Comparison of ENCODE assay signal across 7 mouse cellular contexts in genomic region chr8:83567668-83568067, GRCm38 (mm10). TPM values are rescaled to one million over a fixed set of nuclear protein-coding genes. Genes with fewer than 3 reads are reported as not detected.
DNase-seq lines count a peak whose midpoint lies in the region; ATAC-seq and TF ChIP-seq lines count a peak whose summit lies in the region.

No protein-coding gene starts in this region.

- no peak for DNase-seq in lung, embryonic 14.5 days
- no peak for DNase-seq in lung, adult 18-20 months
- no peak for DNase-seq in intestine, embryonic 14.5 days (ENCODE audit: low spot score)
- DNase-seq in retina, embryonic 14.5 days (ENCODE audit: low spot score), result no peak
- DNase-seq in lung, postnatal 14 days, result no peak

- peak overlapping the region; percentile 80 for H3K9ac ChIP-seq in lung, embryonic 14.5 days
- H3K9ac ChIP-seq in embryonic facial prominence, embryonic 15.5 days, result peak overlapping the region; percentile 62; the same call in 1 of the 2 replicates
- peak overlapping the region; percentile 60 for H3K9ac ChIP-seq in intestine, embryonic 14.5 days (ENCODE audit: low read length)
- H3K9ac ChIP-seq in midbrain, embryonic 16.5 days (ENCODE audit: low read depth, low read length), result peak overlapping the region; percentile 86

- H3K27me3 ChIP-seq in lung, embryonic 14.5 days (ENCODE audit: insufficient read depth, low read length), result no peaks in the 10 kb centered on the region
- no peaks in the 10 kb centered on the region for H3K27me3 ChIP-seq in embryonic facial prominence, embryonic 15.5 days
- no peaks in the 10 kb centered on the region for H3K27me3 ChIP-seq in intestine, embryonic 14.5 days (replicated peaks; ENCODE audit: control insufficient read depth, insufficient read depth, low read length)
- H3K27me3 ChIP-seq in midbrain, embryonic 16.5 days (ENCODE audit: control insufficient read depth, insufficient read depth, low read depth, low read length), result no peaks in the 10 kb centered on the region

- no peaks in the 10 kb centered on the region; the same call in 1 of the 2 replicates for H3K4me1 ChIP-seq in lung, embryonic 14.5 days (ENCODE audit: insufficient read depth)
- H3K4me1 ChIP-seq in embryonic facial prominence, embryonic 15.5 days, result peaks cover 16% of the 10 kb centered on the region
- peaks cover 11% of the 10 kb centered on the region for H3K4me1 ChIP-seq in intestine, embryonic 14.5 days (replicated peaks; ENCODE audit: control insufficient read depth, insufficient read depth, low read length)
- peaks cover 12% of the 10 kb centered on the region for H3K4me1 ChIP-seq in midbrain, embryonic 16.5 days (ENCODE audit: control insufficient read depth, insufficient read depth, low read length)

- H3K27ac ChIP-seq in lung, embryonic 14.5 days (ENCODE audit: low read depth), result no peak overlapping the region
- H3K27ac ChIP-seq in embryonic facial prominence, embryonic 15.5 days (replicated peaks), result no peak overlapping the region
- H3K27ac ChIP-seq in intestine, embryonic 14.5 days (ENCODE audit: low read depth), result no peak overlapping the region
- H3K27ac ChIP-seq in midbrain, embryonic 16.5 days (ENCODE audit: low read length), result no peak overlapping the region

- no peaks in the 10 kb centered on the region for H3K9me3 ChIP-seq in lung, embryonic 14.5 days (ENCODE audit: low read depth, low read length)
- no peaks in the 10 kb centered on the region for H3K9me3 ChIP-seq in embryonic facial prominence, embryonic 15.5 days (replicated peaks)
- H3K9me3 ChIP-seq in intestine, embryonic 14.5 days (ENCODE audit: control insufficient read depth, low read length), result no peaks in the 10 kb centered on the region
- H3K9me3 ChIP-seq in midbrain, embryonic 16.5 days (replicated peaks; ENCODE audit: control insufficient read depth, low read length, poor library complexity, severe bottlenecking), result no peaks in the 10 kb centered on the region

- no peak for TF ChIP-seq CTCF in lung, embryonic 14.5 days (IDR thresholded peaks at IDR 0.05; ENCODE audit: low read depth)

- ATAC-seq in lung, embryonic 14.5 days (ENCODE audit: insufficient read depth), result no peak
- no peak for ATAC-seq in embryonic facial prominence, embryonic 15.5 days (ENCODE audit: insufficient number of reproducible peaks, low FRiP score, low TSS enrichment, low read depth)
- ATAC-seq in intestine, embryonic 14.5 days (replicated peaks; ENCODE audit: low FRiP score, low TSS enrichment, low read depth), result no peak
- ATAC-seq in midbrain, embryonic 16.5 days, result no peak

- peak overlapping the region; percentile 72 for H3K4me2 ChIP-seq in lung, embryonic 14.5 days
- H3K4me2 ChIP-seq in embryonic facial prominence, embryonic 15.5 days (replicated peaks), result peak overlapping the region; percentile 83
- H3K4me2 ChIP-seq in intestine, embryonic 14.5 days (ENCODE audit: low read length), result peak overlapping the region; percentile 67
- H3K4me2 ChIP-seq in midbrain, embryonic 16.5 days (ENCODE audit: low read length), result peak overlapping the region; percentile 95

- H3K4me3 ChIP-seq in lung, embryonic 14.5 days (ENCODE audit: low read depth, low read length), result peak overlapping the region; percentile 77
- H3K4me3 ChIP-seq in embryonic facial prominence, embryonic 15.5 days (replicated peaks), result peak overlapping the region; percentile 60
- H3K4me3 ChIP-seq in intestine, embryonic 14.5 days (ENCODE audit: low read depth, low read length), result peak overlapping the region; percentile 47
- H3K4me3 ChIP-seq in midbrain, embryonic 16.5 days (ENCODE audit: low read depth, low read length), result peak overlapping the region; percentile 78

- peaks cover 32% of the 10 kb centered on the region for H3K36me3 ChIP-seq in lung, embryonic 14.5 days (ENCODE audit: insufficient read depth)
- peaks cover 27% of the 10 kb centered on the region for H3K36me3 ChIP-seq in embryonic facial prominence, embryonic 15.5 days
- H3K36me3 ChIP-seq in intestine, embryonic 14.5 days (ENCODE audit: control insufficient read depth, insufficient read depth, low read length), result peaks cover 27% of the 10 kb centered on the region
- peaks cover 11% of the 10 kb centered on the region for H3K36me3 ChIP-seq in midbrain, embryonic 16.5 days (ENCODE audit: control insufficient read depth, insufficient read depth, low read length)

- WGBS in lung, embryonic 14.5 days, result 53% methylated on average over 3 of the region's 3 CpGs
- 53% methylated on average over 3 of the region's 3 CpGs for WGBS in embryonic facial prominence, embryonic 15.5 days
- WGBS in intestine, embryonic 14.5 days, result 58% methylated on average over 3 of the region's 3 CpGs
- 46% methylated on average over 3 of the region's 3 CpGs for WGBS in midbrain, embryonic 16.5 days

RNA-seq across cellular contexts. Expression of gene Ndufb7, which starts 1.2 kb away (rescaled TPM):
- 361 and 362 TPM in 2 replicates for polyA plus RNA-seq in lung, embryonic 14.5 days (2014; fragmentation: Nextera tagmentation; extraction: Ambion mirVana)
- 285 and 288 TPM in 2 replicates for polyA plus RNA-seq in embryonic facial prominence, embryonic 15.5 days (2015; fragmentation: Nextera tagmentation; extraction: Ambion mirVana)
- 364 and 372 TPM in 2 replicates for polyA plus RNA-seq in intestine, embryonic 14.5 days (2014; fragmentation: Nextera tagmentation; extraction: Ambion mirVana)
- polyA plus RNA-seq in midbrain, embryonic 16.5 days (2015; fragmentation: Nextera tagmentation; extraction: Ambion mirVana), result 320 and 338 TPM in 2 replicates

RNA-seq across cellular contexts. Expression of gene Olfr370, which starts 32.1 kb away (rescaled TPM):
- not detected in 2 replicates for polyA plus RNA-seq in lung, embryonic 14.5 days (2014; fragmentation: Nextera tagmentation; extraction: Ambion mirVana)
- polyA plus RNA-seq in embryonic facial prominence, embryonic 15.5 days (2015; fragmentation: Nextera tagmentation; extraction: Ambion mirVana), result 0.14 and 0.36 TPM in 2 replicates
- polyA plus RNA-seq in intestine, embryonic 14.5 days (2014; fragmentation: Nextera tagmentation; extraction: Ambion mirVana), result not detected in 2 replicates
- 0.07 TPM in 1 of 2 replicates, not detected in the other for polyA plus RNA-seq in midbrain, embryonic 16.5 days (2015; fragmentation: Nextera tagmentation; extraction: Ambion mirVana)

RNA-seq across cellular contexts. Expression of gene Tecr, which starts 40.1 kb away (rescaled TPM):
- polyA plus RNA-seq in lung, embryonic 14.5 days (2014; fragmentation: Nextera tagmentation; extraction: Ambion mirVana), result 531 and 570 TPM in 2 replicates
- 540 and 549 TPM in 2 replicates for polyA plus RNA-seq in embryonic facial prominence, embryonic 15.5 days (2015; fragmentation: Nextera tagmentation; extraction: Ambion mirVana)
- polyA plus RNA-seq in intestine, embryonic 14.5 days (2014; fragmentation: Nextera tagmentation; extraction: Ambion mirVana), result 660 and 684 TPM in 2 replicates
- polyA plus RNA-seq in midbrain, embryonic 16.5 days (2015; fragmentation: Nextera tagmentation; extraction: Ambion mirVana), result 1,093 and 1,247 TPM in 2 replicates

RNA-seq across cellular contexts. Expression of gene Dnajb1, which starts 40.3 kb away (rescaled TPM):
- polyA plus RNA-seq in lung, embryonic 14.5 days (2014; fragmentation: Nextera tagmentation; extraction: Ambion mirVana), result 54.9 and 61.3 TPM in 2 replicates
- polyA plus RNA-seq in embryonic facial prominence, embryonic 15.5 days (2015; fragmentation: Nextera tagmentation; extraction: Ambion mirVana), result 75.2 and 76.6 TPM in 2 replicates
- polyA plus RNA-seq in intestine, embryonic 14.5 days (2014; fragmentation: Nextera tagmentation; extraction: Ambion mirVana), result 46.5 and 48.7 TPM in 2 replicates
- polyA plus RNA-seq in midbrain, embryonic 16.5 days (2015; fragmentation: Nextera tagmentation; extraction: Ambion mirVana), result 60.2 and 60.8 TPM in 2 replicates
